Mouse (Mus musculus) lung, postnatal 25 days (tissue): ENCODE results near the gene Adamts10.
A peak's percentile ranks its signal among the peaks of the same experiment; 100 is the strongest.

Experiments
- DNase-seq: peaks from one replicate; pipeline ENCODE4 v3.0.0; 2022; ENCODE audit warnings: low spot score

Adamts10 gene

GRCm38 (mm10) chr17:33523918-33524755, at the start of gene Adamts10:
Adamts10 (plus strand) TSS chr17:33524204.
- peak; percentile 84 for DNase-seq

GRCm38 (mm10) chr17:33484020-33484419, 40.0 kb upstream of the Adamts10 start:
- peak; percentile 40 for DNase-seq

- DNase-seq = no peak
These were observed 36.8 kb upstream of the Adamts10 start for GRCm38 (mm10) chr17:33487211-33487610.

GRCm38 (mm10) chr17:33487652-33488051, 36.4 kb upstream of the Adamts10 start:
- DNase-seq = no peak

GRCm38 (mm10) chr17:33491371-33491770, 32.6 kb upstream of the Adamts10 start:
- no peak for DNase-seq

GRCm38 (mm10) chr17:33493065-33493464, 30.9 kb upstream of the Adamts10 start:
- DNase-seq = peak; percentile 43

- DNase-seq = peak; percentile 31
These were observed 29.4 kb upstream of the Adamts10 start for GRCm38 (mm10) chr17:33494586-33494985.

- DNase-seq = no peak
These were observed 25.1 kb upstream of the Adamts10 start for GRCm38 (mm10) chr17:33498918-33499317.

GRCm38 (mm10) chr17:33508386-33508785, 15.6 kb upstream of the Adamts10 start:
- DNase-seq = no peak

GRCm38 (mm10) chr17:33510172-33510571, 13.8 kb upstream of the Adamts10 start:
- no peak for DNase-seq

GRCm38 (mm10) chr17:33512441-33513415, 11.3 kb upstream of the Adamts10 start:
- no peak for DNase-seq

GRCm38 (mm10) chr17:33513874-33514273, 10.1 kb upstream of the Adamts10 start:
- no peak for DNase-seq

GRCm38 (mm10) chr17:33520366-33520765, 3.6 kb upstream of the Adamts10 start:
- DNase-seq = peak; percentile 73

- DNase-seq = no peak
These were observed 530 bp upstream of the Adamts10 start for GRCm38 (mm10) chr17:33523431-33523917.

- no peak for DNase-seq
These were observed 886 bp downstream of the Adamts10 start for GRCm38 (mm10) chr17:33524806-33525373.

GRCm38 (mm10) chr17:33526506-33526905, 2.5 kb downstream of the Adamts10 start:
- DNase-seq = peak; percentile 71

- DNase-seq = peak; percentile 65
These were observed 15.2 kb downstream of the Adamts10 start for GRCm38 (mm10) chr17:33539106-33539675.

- DNase-seq = no peak
These were observed 15.9 kb downstream of the Adamts10 start for GRCm38 (mm10) chr17:33539878-33540277.

- DNase-seq = no peak
These were observed 25.2 kb downstream of the Adamts10 start for GRCm38 (mm10) chr17:33549212-33549611.

- no peak for DNase-seq
These were observed 26.4 kb downstream of the Adamts10 start for GRCm38 (mm10) chr17:33550388-33550787.

GRCm38 (mm10) chr17:33552113-33552512, 28.1 kb downstream of the Adamts10 start:
- no peak for DNase-seq

- peak; percentile 24 for DNase-seq
These were observed 29.0 kb downstream of the Adamts10 start for GRCm38 (mm10) chr17:33552964-33553363.
